Comparison of ENCODE assay signal across 10 mouse cellular contexts in genomic region chr3:102167555-102168210, GRCm38 (mm10). TPM values are rescaled to one million over a fixed set of nuclear protein-coding genes. Genes with fewer than 3 reads are reported as not detected.
DNase-seq lines count a peak whose midpoint lies in the region; ATAC-seq and TF ChIP-seq lines count a peak whose summit lies in the region.
"Had no signal": no experiment of that assay in that cellular context is flagged by ENCODE, and none has a peak within 500 bp of the region (broad histone marks: within the 10 kb centered on the region; RNA-seq: fewer than 3 reads in every experiment).

No protein-coding gene starts in this region.

- no peaks in the 10 kb centered on the region for H3K27me3 ChIP-seq in heart, embryonic 10.5 days (ENCODE audit: insufficient read depth, poor library complexity, severe bottlenecking)
- no peaks in the 10 kb centered on the region; the same call in 1 of the 2 replicates for H3K27me3 ChIP-seq in forebrain, embryonic 12.5 days

- ATAC-seq in forebrain, embryonic 12.5 days (ENCODE audit: low FRiP score): 0 out of 2 replicates have a peak, but pooled peaks have one; percentile 44
- peak; percentile 42 for ATAC-seq in megakaryocyte-erythroid progenitor cell, adult 5-6 weeks (replicated peaks; ENCODE audit: low FRiP score, low TSS enrichment, poor library complexity, severe bottlenecking)

- in situ Hi-C loops in ES-E14 (cut with MboI; ENCODE audit: low sequenced_read_pairs in 2 of 2, unreplicated experiment in 2 of 2): no loop called here

- peaks cover 64% of the 10 kb centered on the region for H3K4me1 ChIP-seq in heart, embryonic 10.5 days
- peaks cover 19 to 26% of the 10 kb centered on the region in 2 experiments for H3K4me1 ChIP-seq in ES-E14 (ENCODE audit: control insufficient read depth in 2 of 2, insufficient read depth in 2 of 2, low read length in 2 of 2, poor library complexity in 1 of 2)
- peaks cover 17% of the 10 kb centered on the region for H3K4me1 ChIP-seq in forebrain, embryonic 12.5 days

- H3K27ac ChIP-seq in heart, embryonic 10.5 days: peak overlapping the region; percentile 85
- H3K27ac ChIP-seq in ES-E14 (ENCODE audit: insufficient read depth, low read depth, low read length, poor library complexity, severe bottlenecking): peak overlapping the region; percentile 98
- no peak overlapping the region for H3K27ac ChIP-seq in forebrain, embryonic 12.5 days

- no peaks in the 10 kb centered on the region for H3K9me3 ChIP-seq in heart, embryonic 10.5 days
- no peaks in the 10 kb centered on the region for H3K9me3 ChIP-seq in ES-E14 (ENCODE audit: control insufficient read depth, insufficient read depth, low read depth, low read length)
- H3K9me3 ChIP-seq in forebrain, embryonic 12.5 days: no peaks in the 10 kb centered on the region

- intact Hi-C loops in heart, postnatal 14 days (cut with DNase I): loop anchor here (5.0 kb wide), 1 partner anchor 35 kb away; the partner anchor contains the start of gene Vangl1

- DNase-seq in heart, embryonic 10.5 days (ENCODE audit: low spot score): no peak
- no peak for DNase-seq in heart, postnatal 14 days
- DNase-seq in ES-E14 (ENCODE audit: low read depth, low spot score): peak; percentile 81
- DNase-seq in spleen, postnatal 36 days (ENCODE audit: low spot score in 2 of 2): no peak
- no peak for DNase-seq in thymus, postnatal 25 days
- no peak for DNase-seq in kidney, adult 11 months
- DNase-seq: adrenal gland, postnatal 14 days; thymus, adult 18-20 months had no signal

- H3K9ac ChIP-seq in ES-E14 (ENCODE audit: insufficient read depth, low read depth, low read length, poor library complexity, severe bottlenecking): peak overlapping the region; percentile 68; the same call in 1 of the 2 replicates
- H3K9ac ChIP-seq in forebrain, embryonic 12.5 days: no peak overlapping the region; the same call in 1 of the 2 replicates

- H3K36me3 ChIP-seq in heart, embryonic 10.5 days: peaks cover 32% of the 10 kb centered on the region
- peaks cover 13% of the 10 kb centered on the region for H3K36me3 ChIP-seq in ES-E14 (ENCODE audit: control insufficient read depth, insufficient read depth, low read length, poor library complexity, severe bottlenecking)
- no peaks in the 10 kb centered on the region for H3K36me3 ChIP-seq in forebrain, embryonic 12.5 days (replicated peaks)

- 6% methylated on average over 10 of the region's 10 CpGs for WGBS in heart, embryonic 10.5 days
- 5% methylated on average over 10 of the region's 10 CpGs for WGBS in forebrain, embryonic 12.5 days

- peak overlapping the region; percentile 27; the same call in 1 of the 2 replicates for H3K4me3 ChIP-seq in heart, embryonic 10.5 days
- peak overlapping the region in 1 of 2 experiments; percentile 77; a peak in 2 of 4 replicates for H3K4me3 ChIP-seq in ES-E14 (ENCODE audit: insufficient read depth in 1 of 2, low read depth in 1 of 2, low read length in 2 of 2, poor library complexity in 1 of 2, severe bottlenecking in 1 of 2)
- no peak overlapping the region for H3K4me3 ChIP-seq in forebrain, embryonic 12.5 days (replicated peaks)

- no peak overlapping the region for H3K4me2 ChIP-seq in forebrain, embryonic 12.5 days

TF ChIP-seq in ES-E14, 5 proteins besides CTCF, POLR2A, EP300 and RAD21:
- no peak for TF ChIP-seq HCFC1 (IDR thresholded peaks at IDR 0.05; ENCODE audit: borderline replicate concordance, insufficient read depth, low read length)
- TF ChIP-seq ZC3H11A (IDR thresholded peaks at IDR 0.05; ENCODE audit: borderline replicate concordance, low read depth, low read length): no peak
- TF ChIP-seq CHD2 (IDR thresholded peaks at IDR 0.05; ENCODE audit: low read depth, low read length): no peak
- no peak for TF ChIP-seq ZNF384 (IDR thresholded peaks at IDR 0.05; ENCODE audit: low read depth, low read length)
- TF ChIP-seq MAFK (IDR thresholded peaks at IDR 0.05; ENCODE audit: insufficient read depth, low read depth, low read length): no peak
TF ChIP-seq in ES-E14: peak in this region for 0.

RNA-seq across cellular contexts. Expression of gene Vangl1, which starts 36.8 kb away (rescaled TPM):
- polyA plus RNA-seq in heart, embryonic 10.5 days (2016; fragmentation: Nextera tagmentation; extraction: Ambion mirVana): 26.5 and 32.8 TPM in 2 replicates
- total RNA-seq in heart, postnatal 14 days (2021): 10 to 100 TPM; 19.0 to 20.0 TPM
- total RNA-seq in ES-E14 (2012; rRNA removed): 119 and 167 TPM in 2 replicates
- 4.3 and 5.8 TPM in 2 replicates for polyA plus RNA-seq in forebrain, embryonic 12.5 days (2016; fragmentation: Nextera tagmentation; extraction: Ambion mirVana)
- total RNA-seq in megakaryocyte-erythroid progenitor cell, adult 5-6 weeks (2014; fragmentation: Nextera tagmentation): 3.3 and 3.4 TPM in 2 replicates
- 1.5 and 6.1 TPM in 2 replicates for total RNA-seq in megakaryocyte-erythroid progenitor cell, adult 5-6 weeks (2017)
